Mouse (Mus musculus) right cerebral cortex, postnatal 4 days (tissue): Measurements from ENCODE around the gene Olfr1453.
"Not testable (repeated sequence)": the region's sequence is repeated elsewhere in the genome, so short reads cannot be mapped to it uniquely, and the experiment has no call there.

Experiments used
- DNase-seq: peaks from one replicate; pipeline ENCODE4 v3.0.0-alpha.2; 2022

Gene Olfr1453

GRCm38 (mm10) chr19:13028227-13028626 is at the start of gene Olfr1453:
Gene Olfr1453 (minus strand): TSS chr19:13028327.
- DNase-seq, result no peak

GRCm38 (mm10) chr19:13060310-13060709 is 32.2 kb upstream of the Olfr1453 start, which contains the start of gene Olfr1454:
Gene Olfr1454 (plus strand): TSS chr19:13060610.
- no peak for DNase-seq

GRCm38 (mm10) chr19:12994714-12995113 is 33.4 kb downstream of the Olfr1453 start, which contains the start of gene Olfr1451:
Gene Olfr1451 (plus strand): TSS chr19:12995014.
- DNase-seq, result no peak

GRCm38 (mm10) chr19:12992316-12992715 is 35.8 kb downstream of the Olfr1453 start:
- not testable (repeated sequence) for DNase-seq
